Mouse (Mus musculus) MEL (cell line): Measurements from ENCODE around the gene Apol7a.

Experiments
- CHD2 ChIP-seq: IDR thresholded peaks from 2 replicates; pipeline ENCODE4 v1.6.1; 2011; ENCODE audit warnings: low read length, improper control_type of control experiment
- CTCF ChIP-seq, 3 experiments: IDR thresholded peaks in 2 of 3; conservative IDR thresholded peaks in 1 of 3; 2 replicates each; pipeline ENCODE4 v1.5.1; 2011 to 2012; ENCODE audit warnings: low read length in 3 of 3, low read depth in 2 of 3, mild to moderate bottlenecking in 2 of 3, improper control_type of control experiment in 1 of 3, inconsistent platforms in 1 of 3, mixed read lengths in 1 of 3, moderate library complexity in 1 of 3; ENCODE audit not compliant: control insufficient read depth in 1 of 3, insufficient read depth in 1 of 3, poor library complexity in 1 of 3, severe bottlenecking in 1 of 3
- EP300 ChIP-seq, 2 experiments: IDR thresholded peaks; 2 replicates each; pipeline ENCODE4 v1.6.1; 2011; ENCODE audit warnings: improper control_type of control experiment in 2 of 2, low read length in 2 of 2, low read depth in 1 of 2, mild to moderate bottlenecking in 1 of 2
- MEF2A ChIP-seq: IDR thresholded peaks from 2 replicates; pipeline ENCODE4 v1.6.1; 2014; ENCODE audit warnings: low read depth, mild to moderate bottlenecking, inconsistent platforms, low read length, improper control_type of control experiment; ENCODE audit not compliant: poor library complexity, insufficient replicate concordance, severe bottlenecking; ENCODE audit errors: extremely low read depth
- POLR2A ChIP-seq, 2 experiments: IDR thresholded peaks; 2 replicates each; pipeline ENCODE4 v1.6.1; 2011 to 2012; ENCODE audit warnings: low read length in 2 of 2, mild to moderate bottlenecking in 2 of 2, control low read depth in 1 of 2, improper control_type of control experiment in 1 of 2, low read depth in 1 of 2, moderate library complexity in 1 of 2; ENCODE audit not compliant: control insufficient read depth in 1 of 2, insufficient read depth in 1 of 2, poor library complexity in 1 of 2
- POLR2AphosphoS2 ChIP-seq: IDR thresholded peaks from 2 replicates; pipeline ENCODE4 v1.6.1; 2011; ENCODE audit warnings: low read length, improper control_type of control experiment
- POLR2AphosphoS5 ChIP-seq: IDR thresholded peaks from 2 replicates; pipeline ENCODE4 v1.6.1; 2012; ENCODE audit warnings: low read depth, borderline replicate concordance, mild to moderate bottlenecking, inconsistent platforms, low read length, moderate library complexity, mixed read lengths
- SMC3 ChIP-seq: IDR thresholded peaks from 2 replicates; pipeline ENCODE4 v1.6.1; 2011; ENCODE audit warnings: low read depth, low read length, improper control_type of control experiment
- TBP ChIP-seq: IDR thresholded peaks from 2 replicates; pipeline ENCODE4 v1.8.0; 2011; ENCODE audit warnings: low read depth, low read length, improper control_type of control experiment
- TCF12 ChIP-seq: IDR thresholded peaks from 2 replicates; pipeline ENCODE4 v1.6.1; 2014; ENCODE audit warnings: low read depth, mild to moderate bottlenecking, inconsistent platforms, low read length, improper control_type of control experiment, moderate library complexity
- ZC3H11A ChIP-seq: IDR thresholded peaks from 2 replicates; pipeline ENCODE4 v1.6.1; 2012; ENCODE audit warnings: low read depth, mild to moderate bottlenecking, inconsistent platforms, low read length, improper control_type of control experiment
- ZKSCAN1 ChIP-seq: IDR thresholded peaks from 2 replicates; pipeline ENCODE4 v1.6.1; 2012; ENCODE audit warnings: low read depth, mild to moderate bottlenecking, inconsistent platforms, low read length, improper control_type of control experiment, moderate library complexity
- ZNF384 ChIP-seq: IDR thresholded peaks from 2 replicates; pipeline ENCODE4 v1.6.1; 2012; ENCODE audit warnings: low read depth, mild to moderate bottlenecking, inconsistent platforms, low read length, improper control_type of control experiment

DNA sequence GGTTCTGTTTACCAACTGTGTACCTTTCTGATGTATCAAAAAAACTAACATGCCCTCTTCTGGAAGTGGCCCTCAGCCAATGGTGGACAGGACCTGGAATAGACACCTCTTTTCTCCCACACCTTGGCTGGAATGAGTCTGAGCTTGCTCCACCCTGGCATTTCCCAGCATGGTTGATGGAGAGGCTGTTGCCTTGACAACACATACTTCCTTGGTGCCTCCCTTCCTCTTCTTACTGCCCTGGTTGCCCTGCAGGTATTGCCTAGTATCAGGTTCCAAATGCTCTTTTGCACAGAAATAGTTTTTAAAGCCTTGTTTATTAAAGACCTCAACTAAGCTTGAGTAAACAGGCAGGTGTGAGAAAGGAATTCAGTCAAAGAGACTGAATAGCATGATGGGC is 58.3 kb downstream of the Apol7a start:
- TF ChIP-seq POLR2AphosphoS5 (no peak), TCF12 (no peak), CTCF (IDR thresholded peaks at IDR 0.05 in 2 of 3, conservative IDR thresholded peaks at IDR 0.05 in 1 of 3; ENCODE audit: control insufficient read depth in 1 of 3, insufficient read depth in 1 of 3, low read depth in 2 of 3, low read length in 3 of 3, poor library complexity in 1 of 3, severe bottlenecking in 1 of 3) (no peak), ZNF384 (no peak), EP300 (IDR thresholded peaks at IDR 0.05; ENCODE audit: low read depth in 1 of 2, low read length in 2 of 2) (no peak), TBP (no peak), SMC3 (no peak), POLR2A (IDR thresholded peaks at IDR 0.05; ENCODE audit: control insufficient read depth in 1 of 2, insufficient read depth in 1 of 2, low read depth in 1 of 2, low read length in 2 of 2, poor library complexity in 1 of 2) (no peak), ZKSCAN1 (no peak), POLR2AphosphoS2 (no peak), MEF2A (no peak), ZC3H11A (no peak), CHD2 (no peak)
